Mouse (Mus musculus) MEL (cell line): Measurements from ENCODE around the gene Spaca6.

Experiments
- CTCF ChIP-seq, 3 experiments: IDR thresholded peaks in 2 of 3; conservative IDR thresholded peaks in 1 of 3; 2 replicates each; pipeline ENCODE4 v1.5.1; 2011 to 2012; ENCODE audit warnings: low read length in 3 of 3, low read depth in 2 of 3, mild to moderate bottlenecking in 2 of 3, improper control_type of control experiment in 1 of 3, inconsistent platforms in 1 of 3, mixed read lengths in 1 of 3, moderate library complexity in 1 of 3; ENCODE audit not compliant: control insufficient read depth in 1 of 3, insufficient read depth in 1 of 3, poor library complexity in 1 of 3, severe bottlenecking in 1 of 3
- E2F4 ChIP-seq: IDR thresholded peaks from 2 replicates; pipeline ENCODE4 v1.6.1; 2011; ENCODE audit warnings: low read depth, low read length, improper control_type of control experiment, borderline replicate concordance
- EP300 ChIP-seq, 2 experiments: IDR thresholded peaks; 2 replicates each; pipeline ENCODE4 v1.6.1; 2011; ENCODE audit warnings: improper control_type of control experiment in 2 of 2, low read length in 2 of 2, low read depth in 1 of 2, mild to moderate bottlenecking in 1 of 2
- MAX ChIP-seq: IDR thresholded peaks from 2 replicates; pipeline ENCODE4 v1.6.1; 2011; ENCODE audit warnings: low read length, improper control_type of control experiment
- MAZ ChIP-seq: IDR thresholded peaks from 2 replicates; pipeline ENCODE4 v1.6.1; 2012; ENCODE audit warnings: low read depth, mild to moderate bottlenecking, inconsistent platforms, low read length, improper control_type of control experiment
- MEF2A ChIP-seq: IDR thresholded peaks from 2 replicates; pipeline ENCODE4 v1.6.1; 2014; ENCODE audit warnings: low read depth, mild to moderate bottlenecking, inconsistent platforms, low read length, improper control_type of control experiment; ENCODE audit not compliant: poor library complexity, insufficient replicate concordance, severe bottlenecking; ENCODE audit errors: extremely low read depth
- MYC ChIP-seq: IDR thresholded peaks from 2 replicates; pipeline ENCODE4 v1.6.1; 2011; ENCODE audit warnings: low read depth, mild to moderate bottlenecking, low read length, improper control_type of control experiment, moderate library complexity
- NRF1 ChIP-seq: IDR thresholded peaks from 2 replicates; pipeline ENCODE4 v1.6.1; 2014; ENCODE audit warnings: low read depth, mild to moderate bottlenecking, inconsistent platforms, low read length, improper control_type of control experiment, moderate library complexity; ENCODE audit not compliant: poor library complexity, insufficient read depth, severe bottlenecking
- POLR2A ChIP-seq, 2 experiments: IDR thresholded peaks; 2 replicates each; pipeline ENCODE4 v1.6.1; 2011 to 2012; ENCODE audit warnings: low read length in 2 of 2, mild to moderate bottlenecking in 2 of 2, control low read depth in 1 of 2, improper control_type of control experiment in 1 of 2, low read depth in 1 of 2, moderate library complexity in 1 of 2; ENCODE audit not compliant: control insufficient read depth in 1 of 2, insufficient read depth in 1 of 2, poor library complexity in 1 of 2
- RCOR1 ChIP-seq: IDR thresholded peaks from 2 replicates; pipeline ENCODE4 v1.6.1; 2012; ENCODE audit warnings: low read depth, mild to moderate bottlenecking, inconsistent platforms, low read length, improper control_type of control experiment
- ZC3H11A ChIP-seq: IDR thresholded peaks from 2 replicates; pipeline ENCODE4 v1.6.1; 2012; ENCODE audit warnings: low read depth, mild to moderate bottlenecking, inconsistent platforms, low read length, improper control_type of control experiment
- ZMIZ1 ChIP-seq: IDR thresholded peaks from 2 replicates; pipeline ENCODE4 v1.6.1; 2012; ENCODE audit warnings: low read depth, mild to moderate bottlenecking, inconsistent platforms, low read length, improper control_type of control experiment, moderate library complexity
- ZNF384 ChIP-seq: IDR thresholded peaks from 2 replicates; pipeline ENCODE4 v1.6.1; 2012; ENCODE audit warnings: low read depth, mild to moderate bottlenecking, inconsistent platforms, low read length, improper control_type of control experiment

DNA sequence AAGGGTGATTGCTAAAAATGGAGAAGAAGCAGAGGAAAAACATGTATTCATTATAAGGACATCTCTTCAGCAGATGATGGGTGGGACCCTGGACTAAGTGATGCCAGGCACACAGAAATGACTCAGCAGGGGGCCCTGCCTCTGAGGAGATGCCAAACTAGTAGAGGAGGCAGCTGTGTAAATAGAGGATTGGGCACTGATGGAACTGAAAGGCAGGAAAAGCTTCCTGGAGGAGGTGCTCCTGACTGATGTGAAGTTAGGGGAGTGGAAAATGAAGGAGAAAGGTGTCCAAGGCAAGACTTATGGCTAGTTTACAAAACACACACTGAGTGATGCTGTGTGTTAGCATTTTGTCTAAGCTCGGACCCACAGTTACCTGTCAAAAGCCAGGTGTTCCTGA is 30.5 kb downstream of the Spaca6 start:
- TF ChIP-seq CTCF (IDR thresholded peaks at IDR 0.05 in 2 of 3, conservative IDR thresholded peaks at IDR 0.05 in 1 of 3; ENCODE audit: control insufficient read depth in 1 of 3, insufficient read depth in 1 of 3, low read depth in 2 of 3, low read length in 3 of 3, poor library complexity in 1 of 3, severe bottlenecking in 1 of 3) (no peak), MAZ (no peak), ZMIZ1 (no peak), MAX (no peak), EP300 (IDR thresholded peaks at IDR 0.05; ENCODE audit: low read depth in 1 of 2, low read length in 2 of 2) (no peak), POLR2A (IDR thresholded peaks at IDR 0.05; ENCODE audit: control insufficient read depth in 1 of 2, insufficient read depth in 1 of 2, low read depth in 1 of 2, low read length in 2 of 2, poor library complexity in 1 of 2) (no peak), E2F4 (no peak), ZC3H11A (no peak), MEF2A (no peak), MYC (no peak), NRF1 (no peak), RCOR1 (no peak), ZNF384 (no peak)
